Mouse (Mus musculus): Measurements from ENCODE around the gene Samd13. TPM values are rescaled to one million over a fixed set of nuclear protein-coding genes. Genes with fewer than 3 reads are reported as not detected.

The Samd13 gene
- 0.37 TPM in 1 of 2 replicates, not detected in the other for polyA plus RNA-seq (2012; rRNA removed; ENCODE audit: low replicate concordance)

DNA sequence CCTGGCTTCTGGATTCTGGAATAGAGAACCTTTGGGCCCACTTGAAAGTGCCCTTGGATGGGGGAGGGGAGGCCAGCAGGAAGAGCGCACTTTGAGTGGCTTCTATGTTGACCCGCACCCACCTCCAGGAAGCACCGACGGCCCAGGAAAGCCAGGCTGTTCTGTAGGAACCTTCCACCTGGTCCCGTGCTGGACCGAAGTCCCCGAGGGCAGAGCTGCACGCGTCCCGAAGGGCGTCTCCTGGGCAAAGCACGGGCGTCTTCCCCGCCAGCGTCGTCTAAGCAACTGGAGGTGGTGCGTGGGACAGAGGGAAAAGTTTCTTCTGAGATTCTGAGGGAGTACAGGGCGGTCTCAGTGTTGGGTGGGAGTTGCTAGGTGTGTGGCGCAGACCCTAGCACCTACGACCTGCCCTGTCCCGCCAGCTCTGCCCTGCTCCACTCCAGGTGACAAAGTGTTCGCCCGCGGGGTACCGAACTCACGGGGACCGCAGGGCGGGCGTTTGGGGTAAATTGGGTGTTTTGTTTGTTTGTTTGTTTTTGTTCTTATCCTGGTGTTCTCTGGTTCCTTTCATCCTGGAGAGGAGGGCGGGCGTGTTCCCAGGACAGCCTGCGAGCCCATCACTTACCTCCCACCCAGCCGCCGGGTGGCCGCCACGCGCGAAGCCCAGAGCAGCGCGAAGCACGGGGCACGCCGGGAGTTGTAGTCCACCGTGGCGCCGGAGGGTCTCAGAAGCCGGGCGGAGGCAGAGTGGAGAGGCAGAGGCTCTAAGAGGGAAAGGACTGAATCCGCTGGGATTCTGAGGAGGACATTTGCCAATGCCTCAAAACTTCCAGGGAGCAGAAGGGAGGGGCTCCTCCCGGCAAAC, at the start of gene Samd13:
Gene Samd13 (minus strand): TSS at position 782 of the 865 bp plus-strand sequence.

DNA sequence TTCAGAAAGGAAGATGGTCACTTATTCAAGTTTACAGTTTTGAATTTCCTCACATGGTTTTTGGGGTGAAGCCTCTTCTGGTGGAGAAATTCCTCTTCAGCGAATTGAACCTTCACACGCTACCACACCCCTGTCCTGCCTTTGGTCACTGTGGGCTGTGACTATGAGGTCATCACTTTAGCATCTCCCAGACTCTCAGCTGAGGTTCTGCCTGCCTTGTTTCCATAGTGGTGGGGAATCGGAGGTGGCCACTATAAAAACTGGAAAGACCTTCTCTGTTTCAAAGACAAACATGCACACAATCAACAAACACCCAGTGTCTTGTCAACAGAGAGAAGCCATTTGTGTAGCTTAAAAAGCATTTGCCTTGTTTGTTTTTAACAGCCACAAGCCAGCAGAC, 34.2 kb downstream of the Samd13 start, which contains the start of gene 4930503B20Rik:
Gene 4930503B20Rik (minus strand): TSS at position 101 of the 400 bp plus-strand sequence.

DNA sequence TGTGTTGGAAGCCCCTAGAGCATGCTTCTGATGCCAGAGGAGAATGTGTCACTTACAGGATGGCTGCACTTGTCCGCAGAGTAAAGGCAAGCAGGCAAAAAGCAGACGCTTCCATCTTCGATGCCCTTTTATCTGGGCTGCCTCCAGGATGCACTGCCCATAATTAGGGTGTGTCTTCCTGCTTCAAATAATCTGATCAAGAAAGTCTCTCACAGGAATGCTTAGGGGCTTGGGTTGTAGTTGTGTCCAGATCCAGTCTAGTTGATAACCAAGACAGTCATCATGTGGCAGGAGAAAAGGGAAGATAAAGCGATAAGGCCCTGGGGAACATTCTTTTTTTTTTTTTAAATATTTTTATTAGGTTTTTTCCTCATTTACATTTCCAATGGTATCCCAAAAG, 69.9 kb downstream of the Samd13 start, which contains the start of gene Dnase2b:
Gene Dnase2b (minus strand): TSS at position 101 of the 400 bp plus-strand sequence.

Other genes with a start within 250 kb of the Samd13 start
- gene Ctbs, start 235.8 kb downstream of the Samd13 start, polyA plus RNA-seq (2012; rRNA removed; ENCODE audit: low replicate concordance) = 2.5 and 4.4 TPM in 2 replicates
- 0.33 and 2.2 TPM in 2 replicates for gene Spata1, start 185.8 kb downstream of the Samd13 start, polyA plus RNA-seq (2012; rRNA removed; ENCODE audit: low replicate concordance)
- gene Gng5, start 185.8 kb downstream of the Samd13 start, polyA plus RNA-seq (2012; rRNA removed; ENCODE audit: low replicate concordance) = 402 and 412 TPM in 2 replicates
- 4.7 and 12.7 TPM in 2 replicates for gene Rpf1, start 164.2 kb downstream of the Samd13 start, polyA plus RNA-seq (2012; rRNA removed; ENCODE audit: low replicate concordance)
- gene Uox, start 115.2 kb downstream of the Samd13 start, polyA plus RNA-seq (2012; rRNA removed; ENCODE audit: low replicate concordance) = 1.1 TPM in 1 of 2 replicates, not detected in the other
- gene Dnase2b, start 70.0 kb downstream of the Samd13 start, polyA plus RNA-seq (2012; rRNA removed; ENCODE audit: low replicate concordance) = not detected in 2 replicates
- not detected in 2 replicates for gene 4930503B20Rik, start 34.3 kb downstream of the Samd13 start, polyA plus RNA-seq (2012; rRNA removed; ENCODE audit: low replicate concordance)
- 22.0 and 22.3 TPM in 2 replicates for gene Prkacb, start 127.4 kb upstream of the Samd13 start, polyA plus RNA-seq (2012; rRNA removed; ENCODE audit: low replicate concordance)
- 0.39 and 3.3 TPM in 2 replicates for gene Ttll7, start 166.8 kb upstream of the Samd13 start, polyA plus RNA-seq (2012; rRNA removed; ENCODE audit: low replicate concordance)

Data from mammary gland, adult 2 months (tissue).